Mouse (Mus musculus): Measurements from ENCODE around the gene 2900026A02Rik.

2900026A02Rik gene

DNA sequence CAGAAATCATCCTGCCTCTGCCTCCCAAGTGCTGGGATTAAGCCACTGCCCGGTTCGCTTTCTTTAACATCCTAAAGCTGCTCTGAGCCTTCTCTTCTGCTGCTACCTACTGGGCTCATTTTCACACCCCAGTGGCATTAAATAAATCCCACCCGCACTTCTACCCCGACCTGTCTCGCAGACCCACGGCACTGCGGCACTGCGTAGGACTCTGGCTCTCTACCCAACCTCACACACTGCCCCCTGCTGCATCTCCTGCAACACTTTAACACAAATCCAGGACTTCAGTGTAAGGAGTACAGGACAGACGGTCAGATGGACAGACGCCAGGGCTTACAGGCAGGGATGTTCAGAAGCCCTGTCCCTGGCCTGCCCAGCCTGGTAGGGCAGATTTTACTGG, 45.1 kb downstream of the 2900026A02Rik start:
- DNase-seq (ENCODE audit: low read depth in 1 of 2, low spot score in 2 of 2) = no peak

DNA sequence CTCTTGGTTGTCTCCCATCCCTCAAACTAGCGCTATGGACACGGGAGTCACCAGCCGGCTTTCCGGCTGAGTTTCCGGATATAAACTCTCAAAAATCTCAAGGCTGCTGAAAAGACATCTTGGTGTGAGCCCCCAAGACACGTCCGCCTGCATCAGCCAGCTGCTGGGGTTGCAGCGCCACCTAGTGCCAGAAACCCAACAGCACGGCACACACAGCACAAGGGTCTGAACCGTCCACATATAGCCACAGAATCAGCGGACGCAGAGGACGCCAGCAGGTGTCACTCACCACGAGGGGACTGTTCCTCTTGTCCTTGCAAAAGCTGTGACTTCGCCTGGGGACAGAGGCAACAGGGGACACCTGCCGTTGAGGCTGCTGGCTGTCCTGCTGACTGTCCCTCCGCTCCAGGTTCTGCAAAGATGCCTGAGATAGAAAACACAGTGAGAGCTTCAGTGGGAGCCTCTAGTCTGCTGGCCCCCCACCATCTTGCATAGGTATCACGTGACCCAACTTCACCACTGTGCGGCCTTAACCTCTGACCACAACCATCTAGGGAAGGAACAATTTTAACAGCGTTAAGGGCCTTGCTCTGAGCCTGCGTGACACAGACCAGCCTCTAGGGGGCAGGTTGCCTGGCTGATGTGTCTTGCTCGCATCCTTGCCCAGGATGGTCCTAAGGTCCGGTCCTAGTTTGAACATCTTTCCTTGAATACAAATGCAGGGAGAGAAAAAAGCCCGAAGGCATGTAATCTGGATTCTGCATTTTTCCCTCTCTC, 45.9 kb downstream of the 2900026A02Rik start:
- DNase-seq (ENCODE audit: low read depth in 1 of 2, low spot score in 2 of 2) = no peak

DNA sequence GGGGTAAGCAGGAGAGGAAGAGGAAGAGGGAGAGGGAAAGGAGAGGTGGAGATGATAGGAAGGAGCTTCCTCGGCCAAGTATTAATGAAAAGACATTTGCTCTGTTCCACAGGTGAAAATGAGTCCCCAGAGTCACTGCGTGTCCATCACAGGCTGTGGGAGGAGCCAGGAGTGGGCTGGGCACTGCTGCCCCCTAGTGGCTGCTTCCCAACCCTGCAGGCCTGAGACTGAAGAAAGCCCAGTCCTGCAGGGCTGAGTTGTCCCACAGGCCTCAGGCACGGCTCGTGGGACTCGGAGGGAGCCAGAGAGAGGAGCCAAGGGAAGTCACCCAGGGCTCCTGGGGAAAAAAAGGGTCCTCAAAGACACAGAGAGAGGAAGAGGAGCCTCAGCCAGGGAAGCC, 47.7 kb downstream of the 2900026A02Rik start:
- DNase-seq (ENCODE audit: low read depth in 1 of 2, low spot score in 2 of 2) = peak in 1 of 2 experiments; percentile 58

DNA sequence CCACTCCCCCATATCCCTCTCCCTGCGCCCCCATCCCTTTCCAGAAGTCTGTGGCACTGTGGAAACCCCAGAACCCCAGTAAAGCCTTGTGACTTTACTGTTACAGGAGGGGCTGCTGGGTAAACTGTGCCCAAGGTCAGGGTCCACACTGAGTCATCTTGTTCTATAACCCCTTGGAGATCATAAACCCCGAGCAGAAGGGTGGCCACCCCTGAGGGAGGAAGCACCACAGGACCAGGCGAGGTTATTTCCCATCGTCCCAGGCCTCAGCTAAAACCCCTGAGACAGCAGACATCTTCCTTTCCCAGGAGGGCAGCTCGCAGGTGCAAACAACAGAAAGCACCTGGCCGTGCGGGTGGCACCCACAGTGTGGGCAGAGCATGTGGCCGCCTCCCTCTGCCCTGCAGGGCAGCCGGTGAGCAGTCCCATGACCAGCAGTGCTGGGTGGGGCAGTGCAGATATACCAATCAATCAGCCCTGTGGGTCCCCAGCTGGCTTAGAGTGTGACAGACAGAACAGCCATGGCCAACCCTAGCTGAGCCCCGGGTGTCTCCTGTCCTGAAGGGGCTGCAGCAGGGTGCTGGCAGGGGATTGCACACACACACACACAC, 49.0 kb downstream of the 2900026A02Rik start:
- no peak for DNase-seq (ENCODE audit: low read depth in 1 of 2, low spot score in 2 of 2)

DNA sequence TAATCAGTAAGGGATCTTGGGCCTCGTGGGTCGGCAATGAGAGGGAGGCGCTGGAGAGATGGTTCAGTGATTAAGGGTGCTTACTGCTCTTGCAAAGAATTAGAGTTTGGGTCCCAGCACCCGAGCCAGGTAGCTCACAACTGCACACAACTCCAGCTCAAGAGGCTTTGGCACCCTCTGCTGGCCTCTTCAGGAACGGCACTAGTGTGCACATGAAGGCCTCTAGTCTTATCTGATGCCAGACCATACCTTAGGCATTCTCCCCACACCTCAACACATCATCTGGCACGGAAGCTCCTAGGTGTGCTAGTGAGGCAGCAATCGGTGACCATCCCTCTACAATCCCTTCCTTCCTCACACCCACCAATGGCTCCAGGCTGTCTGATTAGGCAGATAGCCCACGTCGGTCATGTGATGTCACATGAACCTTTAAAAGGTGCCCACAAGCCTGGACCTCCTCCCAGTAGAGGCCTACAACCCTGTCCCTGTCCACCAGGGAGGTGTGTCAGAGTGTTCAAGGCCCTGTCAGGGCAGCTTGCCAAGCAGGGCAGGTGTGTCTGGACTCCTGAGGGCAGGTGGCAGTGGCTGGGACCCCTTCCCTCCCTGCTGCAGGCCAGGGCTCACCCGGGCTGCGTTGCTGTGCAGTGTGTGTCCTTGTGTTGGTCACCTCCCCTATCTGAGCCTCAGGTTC, 50.8 kb downstream of the 2900026A02Rik start:
- no peak for DNase-seq (ENCODE audit: low read depth in 1 of 2, low spot score in 2 of 2)

DNA sequence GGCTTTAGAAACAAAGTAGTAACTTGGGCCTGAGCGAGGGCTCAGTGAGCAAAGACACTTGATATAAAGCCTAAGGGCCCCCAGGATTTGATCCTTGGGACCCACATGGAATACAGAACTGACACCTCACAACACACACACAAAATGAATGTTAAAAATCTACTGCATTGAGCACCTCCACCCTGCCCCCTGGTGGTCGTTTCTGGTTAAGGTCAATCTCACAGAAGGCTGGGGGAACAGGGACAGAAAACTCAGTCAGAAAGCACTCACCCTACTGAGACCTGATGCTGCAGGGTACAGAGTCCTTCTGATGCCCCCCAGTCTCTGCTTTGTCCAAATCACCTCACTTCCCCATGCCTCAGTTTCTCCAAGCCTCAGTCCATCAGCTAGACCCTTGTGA, 53.3 kb downstream of the 2900026A02Rik start:
- DNase-seq (ENCODE audit: low read depth in 1 of 2, low spot score in 2 of 2) = no peak

DNA sequence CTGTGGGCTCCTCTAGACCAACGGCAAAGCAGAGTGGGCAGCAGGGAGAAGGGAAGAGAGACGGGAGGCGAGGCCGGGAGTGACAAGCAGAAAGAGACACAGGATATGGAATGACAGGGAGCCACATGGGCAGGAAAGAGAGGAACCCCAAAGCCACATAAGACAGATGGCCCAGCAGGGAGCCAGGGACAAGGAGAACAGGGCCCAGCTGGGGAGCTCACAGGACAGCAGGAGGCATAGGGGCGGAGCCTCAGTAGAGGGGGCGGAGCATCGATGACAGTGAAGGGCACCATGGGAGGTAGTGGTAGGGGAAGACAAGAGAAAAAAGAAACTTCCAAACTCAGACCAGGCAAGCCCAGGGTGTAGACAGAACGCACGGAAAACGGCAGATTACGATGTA, 55.6 kb downstream of the 2900026A02Rik start:
- DNase-seq (ENCODE audit: low read depth in 1 of 2, low spot score in 2 of 2) = no peak

DNA sequence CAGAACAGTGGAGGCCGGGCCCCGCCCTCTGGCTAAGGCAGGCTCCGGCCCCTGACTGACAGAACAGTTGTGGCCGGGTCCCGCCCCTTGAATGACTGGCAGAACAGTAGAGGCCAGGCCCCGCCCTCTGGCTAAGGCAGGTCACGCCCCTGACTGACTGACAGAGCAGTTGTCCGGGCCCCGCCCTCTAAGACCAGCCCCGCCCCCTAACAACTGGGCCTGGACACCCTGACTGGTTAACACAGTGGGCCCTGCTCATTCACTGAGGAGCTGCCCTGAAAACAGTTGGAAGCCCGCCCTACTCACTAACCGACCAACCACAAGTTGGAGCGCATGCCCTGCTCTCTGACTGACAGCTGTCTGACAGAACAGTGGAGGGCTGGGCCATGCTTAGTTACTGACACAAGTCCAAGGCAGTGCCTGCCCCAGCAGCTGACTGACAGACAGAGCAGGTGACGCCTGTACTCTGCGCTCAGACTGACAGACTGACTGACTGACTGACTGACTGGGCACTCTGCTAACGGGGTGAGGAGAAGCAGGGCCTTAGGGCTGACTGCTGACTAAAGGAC, 56.1 kb downstream of the 2900026A02Rik start:
- peak; percentile 31 to 53 for DNase-seq (ENCODE audit: low read depth in 1 of 2, low spot score in 2 of 2)

DNA sequence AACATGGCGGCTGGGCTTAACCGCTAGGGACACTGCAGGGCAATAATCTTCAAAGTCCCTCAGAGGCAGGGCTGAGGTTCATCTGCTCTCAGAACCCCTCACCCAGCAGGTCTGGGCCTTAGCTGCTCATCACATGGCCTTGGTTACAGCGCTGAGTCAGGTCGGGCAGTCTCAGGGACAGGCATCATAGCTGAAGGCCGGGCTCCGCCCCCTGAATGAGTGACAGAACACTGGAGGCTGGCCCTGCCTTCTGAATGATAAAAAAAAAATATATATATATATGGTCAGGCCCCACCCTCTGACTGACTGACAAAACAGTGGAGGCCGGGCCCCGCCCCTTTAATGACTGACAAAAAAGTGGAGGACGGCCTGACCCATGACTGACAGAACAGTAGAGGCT, 56.6 kb downstream of the 2900026A02Rik start:
- no peak for DNase-seq (ENCODE audit: low read depth in 1 of 2, low spot score in 2 of 2)

DNA sequence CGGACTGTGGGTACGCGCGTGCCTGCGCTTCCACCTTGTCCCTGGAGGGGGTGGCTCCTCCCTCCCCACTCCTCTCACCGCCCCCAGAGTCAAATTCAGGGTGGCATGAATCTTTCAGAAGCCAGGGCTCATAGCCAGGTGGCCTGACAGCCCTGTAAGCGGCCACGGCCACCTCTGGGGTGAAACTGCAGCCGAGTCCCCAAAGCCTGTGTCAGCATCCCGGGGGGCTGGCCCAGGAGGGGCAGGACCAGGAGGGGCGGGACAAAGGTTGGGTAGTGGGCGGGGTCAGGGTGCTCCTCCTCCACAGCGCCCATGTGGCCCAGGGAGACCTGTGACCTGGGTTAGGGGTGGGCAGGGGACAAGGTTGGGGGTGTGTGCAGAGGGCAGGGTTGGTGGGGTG, 57.9 kb downstream of the 2900026A02Rik start:
- DNase-seq (ENCODE audit: low read depth in 1 of 2, low spot score in 2 of 2) = no peak

DNA sequence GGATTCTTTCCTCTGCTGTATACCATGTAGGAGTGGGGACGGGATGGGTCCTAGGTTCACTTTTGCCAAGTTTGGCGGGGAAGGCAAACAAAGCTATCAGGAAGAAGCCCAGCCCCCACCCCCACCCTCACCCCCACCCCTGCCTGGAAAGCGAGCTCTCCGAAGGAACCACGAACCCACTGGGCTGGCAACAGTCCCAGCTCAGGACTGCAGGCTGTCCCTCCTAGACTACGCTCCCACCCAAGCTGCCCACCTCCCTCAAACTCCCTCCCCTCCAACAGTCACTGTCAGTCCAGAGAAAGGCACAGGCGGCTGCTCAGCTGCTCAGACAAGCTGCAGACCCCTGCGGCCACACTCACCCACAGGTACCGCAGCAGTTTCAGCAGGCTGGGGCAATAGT, 58.3 kb downstream of the 2900026A02Rik start:
- DNase-seq (ENCODE audit: low read depth in 1 of 2, low spot score in 2 of 2) = no peak

DNA sequence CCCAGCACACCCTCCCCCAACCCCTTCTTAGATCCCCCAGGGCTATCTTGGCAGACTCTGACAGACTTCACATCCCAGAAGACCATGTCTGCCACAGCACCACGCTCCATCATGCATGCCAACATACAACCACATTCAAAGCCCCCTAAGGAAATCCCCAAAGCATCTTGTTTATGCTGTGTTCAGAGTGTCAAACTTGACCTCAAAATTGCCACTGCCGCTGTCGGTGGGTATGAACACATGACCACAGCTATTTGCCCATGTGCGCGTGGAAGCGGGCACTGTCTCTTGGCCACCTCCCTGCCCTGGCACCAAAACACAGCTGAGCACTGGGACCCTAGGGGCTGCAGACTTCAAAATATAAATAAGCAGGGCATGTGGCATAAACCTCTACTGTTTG, 59.5 kb downstream of the 2900026A02Rik start:
- no peak for DNase-seq (ENCODE audit: low read depth in 1 of 2, low spot score in 2 of 2)

DNA sequence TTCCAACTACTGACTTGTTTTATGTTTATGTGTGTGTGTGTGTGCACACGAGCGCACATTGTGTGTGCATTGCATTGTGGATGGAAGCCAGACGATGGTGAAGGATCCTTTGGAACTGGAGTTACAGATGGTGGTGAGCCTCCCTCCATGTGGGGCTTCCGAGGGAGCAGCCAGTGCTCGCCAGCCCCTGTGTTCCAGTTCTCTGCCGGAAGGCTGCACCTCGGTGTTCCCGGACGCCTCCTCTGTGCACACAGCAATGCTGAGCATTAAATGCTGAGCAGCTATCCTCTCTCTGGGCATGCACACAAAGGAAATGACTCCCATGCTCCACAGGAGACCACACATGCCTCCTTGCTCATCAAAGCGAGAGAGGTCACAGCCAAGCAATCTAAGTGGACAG, 60.7 kb downstream of the 2900026A02Rik start:
- DNase-seq (ENCODE audit: low read depth in 1 of 2, low spot score in 2 of 2) = no peak

DNA sequence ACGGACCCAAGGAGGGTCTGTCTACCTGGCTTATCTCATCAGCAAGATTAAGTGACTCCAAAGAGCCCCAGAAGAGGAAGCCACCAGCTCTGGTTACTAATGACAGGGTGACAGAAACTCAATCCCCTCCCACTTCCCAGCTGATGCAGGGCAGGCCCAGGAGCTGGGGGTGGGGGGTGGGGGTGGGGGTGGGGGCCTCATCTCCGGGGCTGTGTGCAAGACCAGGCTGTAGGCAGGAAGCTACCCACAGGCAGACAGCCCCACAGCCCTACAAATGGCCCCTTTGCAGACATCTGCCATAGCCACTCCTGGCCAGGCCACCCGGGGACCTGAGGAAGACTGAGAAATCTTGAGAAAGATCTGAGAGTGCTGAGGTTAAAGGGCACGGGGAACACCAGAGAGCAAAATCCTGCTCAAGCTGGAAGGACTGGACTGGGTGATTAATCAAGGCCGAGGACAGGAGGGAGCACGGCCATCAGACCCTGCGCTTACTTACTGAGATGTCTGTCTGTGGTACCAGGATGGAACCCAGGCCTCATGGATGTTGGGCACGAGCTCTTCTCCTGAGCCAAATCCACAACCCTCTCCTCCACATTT, 62.2 kb downstream of the 2900026A02Rik start:
- no peak for DNase-seq (ENCODE audit: low read depth in 1 of 2, low spot score in 2 of 2)

DNA sequence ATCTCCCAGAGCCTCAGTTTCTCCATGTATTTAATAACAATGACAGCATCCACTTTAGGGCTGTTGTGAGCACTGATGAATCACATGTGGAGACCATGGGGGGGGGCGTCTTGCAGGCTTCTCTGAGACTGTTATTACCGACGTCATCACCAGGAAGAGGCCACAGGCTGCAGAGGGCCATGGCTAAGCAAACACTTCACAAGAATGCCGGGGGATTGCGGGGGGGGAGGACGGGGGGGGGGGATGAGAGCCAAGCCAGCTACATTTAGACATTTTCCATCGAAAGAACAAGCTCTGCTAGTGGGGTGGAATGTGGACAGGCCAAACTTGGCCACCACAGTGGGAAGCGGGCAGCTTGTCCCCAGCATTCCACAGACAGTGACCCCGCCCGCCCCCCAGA, 63.4 kb downstream of the 2900026A02Rik start:
- no peak for DNase-seq (ENCODE audit: low read depth in 1 of 2, low spot score in 2 of 2)

DNA sequence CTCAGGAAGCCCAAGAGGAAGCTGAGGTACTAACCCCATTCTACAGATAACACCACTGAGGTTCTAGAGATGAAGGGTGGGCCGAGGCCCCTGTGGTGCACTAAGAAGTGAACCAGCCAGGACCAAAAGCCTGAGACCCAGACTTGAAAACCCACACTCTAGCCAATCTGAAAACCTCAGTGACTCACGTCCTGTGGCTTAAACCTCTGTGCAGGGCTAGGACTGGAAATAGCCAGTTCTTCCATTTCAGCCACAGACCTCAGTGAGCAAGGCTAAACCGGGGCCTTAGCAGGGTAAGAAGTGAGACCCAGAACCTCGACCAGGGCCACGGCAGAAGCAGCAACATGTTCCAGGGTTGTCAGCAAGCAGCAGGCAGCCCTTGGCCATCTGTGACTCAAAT, 64.0 kb downstream of the 2900026A02Rik start:
- no peak for DNase-seq (ENCODE audit: low read depth in 1 of 2, low spot score in 2 of 2)

DNA sequence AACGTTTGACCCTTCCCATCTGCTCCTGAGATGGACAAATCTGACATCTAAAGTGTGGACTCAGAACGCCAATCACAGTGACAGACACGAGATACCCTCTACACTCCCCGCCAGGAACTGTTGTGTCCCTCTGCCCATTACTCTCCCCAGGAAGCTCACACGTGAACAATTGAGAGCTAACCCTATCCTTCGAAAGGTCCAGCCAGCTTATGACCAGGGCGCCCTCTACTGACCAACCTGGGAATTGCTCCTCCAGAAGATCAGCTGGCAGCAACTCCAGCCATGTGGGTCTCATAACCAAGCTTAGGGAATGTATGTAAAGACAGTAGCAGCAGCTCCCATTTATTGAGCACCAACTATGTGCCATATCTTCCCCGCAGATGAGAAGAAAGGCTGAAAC, 65.9 kb downstream of the 2900026A02Rik start:
- peak in 1 of 2 experiments; percentile 61 for DNase-seq (ENCODE audit: low read depth in 1 of 2, low spot score in 2 of 2)

DNA sequence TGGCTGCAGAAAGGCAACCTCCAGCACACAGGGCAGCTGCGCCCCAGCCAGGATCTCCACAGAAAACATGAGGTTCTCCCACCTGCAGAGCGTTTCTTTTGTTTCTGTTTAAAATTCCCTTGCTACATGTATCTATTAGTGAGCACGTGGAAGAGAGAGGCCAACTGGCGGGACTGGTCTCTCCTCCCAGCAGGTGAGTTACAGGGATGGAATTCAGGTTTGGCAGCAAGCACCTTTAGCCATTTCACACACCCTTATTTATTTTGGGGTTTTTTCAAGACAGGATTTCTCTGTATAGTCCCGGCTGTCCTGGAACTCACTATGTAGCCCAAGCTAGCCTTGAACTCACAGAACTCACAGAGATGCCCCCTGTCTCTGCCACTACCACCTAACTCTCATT, 66.6 kb downstream of the 2900026A02Rik start:
- no peak for DNase-seq (ENCODE audit: low read depth in 1 of 2, low spot score in 2 of 2)

DNA sequence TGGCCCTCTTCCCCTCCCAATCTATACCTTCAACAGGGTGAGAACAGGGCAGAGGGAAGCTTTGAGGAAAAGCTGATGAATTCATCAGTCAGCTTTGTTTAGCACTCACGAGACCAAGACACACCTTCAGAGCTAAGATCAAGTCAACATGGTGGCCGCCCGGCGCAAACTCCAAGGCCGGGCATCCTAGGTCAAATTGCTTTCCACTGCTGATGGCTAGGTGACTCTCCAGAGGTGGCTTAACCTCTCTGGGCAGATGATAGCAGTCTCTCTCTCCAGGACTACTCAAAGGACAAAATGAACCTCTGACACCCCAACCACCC, 67.6 kb downstream of the 2900026A02Rik start:
- DNase-seq (ENCODE audit: low read depth in 1 of 2, low spot score in 2 of 2) = no peak

DNA sequence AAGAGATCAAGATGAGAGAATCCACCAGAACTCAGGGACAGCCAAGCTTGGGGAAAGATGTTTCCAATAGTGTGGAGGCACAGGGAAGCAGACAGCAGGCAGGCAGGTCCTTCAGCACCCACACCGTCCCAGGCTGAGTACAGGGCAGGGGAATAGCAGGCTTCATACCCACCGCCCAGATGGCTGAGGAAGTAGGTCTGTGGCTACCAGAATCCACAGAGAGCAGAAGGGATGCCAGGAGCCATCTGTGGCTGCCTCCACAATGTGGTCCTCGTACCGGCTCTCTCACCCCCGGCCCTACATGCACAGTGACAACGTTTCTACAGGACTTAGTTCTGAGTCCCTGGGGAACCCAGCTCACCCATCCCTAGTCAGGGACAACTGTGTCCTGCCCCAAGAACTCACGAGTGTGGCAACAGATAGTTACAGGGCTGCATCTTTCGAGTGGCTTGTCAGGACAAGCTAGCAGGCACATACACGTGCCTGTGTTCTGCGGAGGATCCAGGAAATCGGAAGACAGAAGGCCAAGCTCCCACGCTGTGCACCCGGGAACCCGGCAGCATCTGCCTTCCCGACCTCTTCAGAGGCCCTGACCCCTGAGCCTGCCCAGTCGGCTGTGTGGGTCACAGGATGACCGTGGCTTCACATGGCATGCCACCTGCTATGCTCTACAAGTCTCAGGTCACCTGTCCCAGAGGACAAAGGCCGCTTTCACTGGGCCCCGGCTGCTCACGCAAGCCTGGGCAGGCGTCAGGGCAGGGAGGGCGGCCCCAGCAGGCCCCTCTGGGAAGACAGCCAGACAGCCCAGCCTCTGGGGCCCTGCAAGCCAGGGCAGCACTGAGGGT, 68.2 kb downstream of the 2900026A02Rik start:
- DNase-seq (ENCODE audit: low read depth in 1 of 2, low spot score in 2 of 2) = no peak

DNA sequence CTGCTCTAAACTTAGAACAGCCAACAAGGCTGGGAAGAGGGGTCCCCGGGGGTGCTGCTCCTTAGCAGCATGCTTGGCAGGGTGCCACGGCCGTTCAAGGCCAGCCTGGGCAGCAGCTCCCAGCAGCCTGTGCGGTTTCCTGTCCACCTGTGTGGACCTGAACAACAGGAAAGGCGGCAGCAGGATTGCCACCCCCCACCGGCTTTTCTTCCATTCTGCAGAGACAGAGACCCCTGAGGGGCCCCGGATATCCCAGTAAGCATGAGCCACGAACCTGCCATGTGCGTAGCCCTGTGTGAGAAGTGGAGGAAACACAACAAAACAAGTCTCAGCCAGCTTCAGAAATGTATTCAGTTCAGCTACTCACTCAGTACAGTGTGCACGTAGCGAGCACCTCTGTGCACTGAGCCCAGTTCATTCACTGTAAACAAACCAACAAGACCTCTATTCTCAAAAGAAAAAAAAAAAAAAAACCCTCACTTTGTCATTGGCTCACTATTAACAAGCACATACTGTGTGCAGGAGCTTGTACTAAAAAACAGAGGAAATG, 69.4 kb downstream of the 2900026A02Rik start:
- DNase-seq (ENCODE audit: low read depth in 1 of 2, low spot score in 2 of 2) = no peak
